Mouse (Mus musculus) cerebellum, postnatal 36 days (tissue): ENCODE measurements around the gene Abhd12.
"Not testable (repeated sequence)": the region's sequence is repeated elsewhere in the genome, so short reads cannot be mapped to it uniquely, and the experiment has no call there.

Experiments used
- DNase-seq, 2 experiments: peaks; one replicate each; pipeline ENCODE4 v3.0.0; 2021 to 2022; ENCODE audit warnings: mixed read lengths in 2 of 2

Abhd12 gene

DNA sequence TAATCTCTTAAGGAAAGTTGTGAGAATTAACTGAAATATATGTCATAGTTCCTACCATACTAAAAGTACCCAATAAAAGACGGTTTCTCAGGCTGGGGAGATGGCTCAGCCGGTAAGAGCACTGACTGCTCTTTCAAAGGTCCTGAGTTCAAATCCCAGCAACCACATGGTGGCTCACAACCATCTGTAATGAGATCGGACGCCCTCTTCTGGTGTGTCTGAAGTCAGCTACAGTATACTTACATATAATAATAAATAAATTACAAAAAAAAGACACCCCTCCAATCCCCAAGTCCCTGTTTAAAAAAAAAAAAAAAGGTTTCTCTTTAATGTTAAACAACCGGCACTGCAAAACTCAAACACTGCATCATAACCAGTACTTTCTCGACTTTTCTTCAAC lies 4.3 kb upstream of the Abhd12 start:
- DNase-seq, result not testable (repeated sequence)

DNA sequence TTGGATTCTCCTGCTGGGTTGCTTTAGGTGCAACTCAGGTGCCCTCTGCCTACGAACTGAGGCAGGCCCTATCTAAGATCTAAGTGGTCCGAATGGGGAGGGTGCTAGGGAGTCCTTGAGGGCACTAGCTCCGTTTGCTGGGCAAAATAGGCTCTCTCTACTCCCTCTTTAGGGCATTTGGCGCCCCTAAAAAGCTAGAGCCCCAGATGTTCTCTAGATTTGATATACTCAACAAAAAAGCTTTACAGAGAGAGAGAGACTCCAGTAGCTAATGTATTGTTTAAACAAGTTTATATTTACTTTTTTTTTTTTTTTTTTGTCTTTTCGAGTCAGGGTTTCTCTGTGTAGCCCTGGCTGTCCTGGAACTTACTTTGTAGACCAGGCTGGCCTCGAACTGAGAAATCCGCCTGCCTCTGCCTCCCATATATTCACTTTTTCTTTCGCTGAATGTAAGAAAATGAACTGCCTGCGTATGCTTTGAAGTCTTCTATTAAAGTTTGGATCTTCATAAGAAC lies 452 bp upstream of the Abhd12 start, which contains the start of gene Gins1:
TSS of gene Gins1 (plus strand) at position 465 of the 515 bp plus-strand sequence.
- DNase-seq, result no peak

DNA sequence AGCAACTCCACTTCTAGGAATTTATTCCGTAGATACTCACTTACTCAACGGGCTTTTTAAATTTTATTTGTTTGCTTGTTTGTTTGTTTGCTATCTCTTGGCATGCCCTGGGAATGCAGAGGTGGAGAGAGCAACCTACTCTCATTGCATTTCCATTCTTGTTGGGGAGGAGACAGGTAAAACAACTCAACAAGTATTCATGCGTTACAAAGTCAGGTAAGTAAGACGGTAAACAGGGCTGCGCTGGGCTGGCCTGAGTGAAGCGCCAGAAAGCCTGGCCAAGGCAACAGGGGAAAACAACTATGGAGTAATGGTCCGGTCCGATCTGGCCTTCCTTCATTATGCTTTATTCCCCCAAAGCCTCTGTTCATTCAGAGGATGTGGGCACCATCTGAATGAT lies 2.2 kb downstream of the Abhd12 start:
- DNase-seq, result no peak

DNA sequence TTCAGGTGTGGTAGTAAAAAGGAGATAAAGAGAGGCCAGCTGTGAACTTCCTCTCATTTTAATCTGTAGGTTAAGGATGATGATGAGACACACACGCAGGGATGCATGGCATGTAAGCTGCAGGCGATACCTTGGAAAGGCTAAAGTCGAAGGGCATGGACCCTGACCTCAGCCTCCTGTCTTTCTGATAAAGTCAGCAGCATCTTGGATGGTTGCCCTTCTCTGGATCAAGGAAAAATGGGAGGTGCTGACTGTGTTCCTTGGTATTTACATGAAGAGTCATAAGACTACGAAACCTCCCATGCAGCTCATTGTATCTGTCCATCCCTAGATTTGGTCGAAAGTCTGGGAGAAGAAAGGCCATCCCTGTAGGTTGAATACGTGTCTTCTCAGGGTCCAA lies 4.2 kb downstream of the Abhd12 start:
- no peak for DNase-seq

DNA sequence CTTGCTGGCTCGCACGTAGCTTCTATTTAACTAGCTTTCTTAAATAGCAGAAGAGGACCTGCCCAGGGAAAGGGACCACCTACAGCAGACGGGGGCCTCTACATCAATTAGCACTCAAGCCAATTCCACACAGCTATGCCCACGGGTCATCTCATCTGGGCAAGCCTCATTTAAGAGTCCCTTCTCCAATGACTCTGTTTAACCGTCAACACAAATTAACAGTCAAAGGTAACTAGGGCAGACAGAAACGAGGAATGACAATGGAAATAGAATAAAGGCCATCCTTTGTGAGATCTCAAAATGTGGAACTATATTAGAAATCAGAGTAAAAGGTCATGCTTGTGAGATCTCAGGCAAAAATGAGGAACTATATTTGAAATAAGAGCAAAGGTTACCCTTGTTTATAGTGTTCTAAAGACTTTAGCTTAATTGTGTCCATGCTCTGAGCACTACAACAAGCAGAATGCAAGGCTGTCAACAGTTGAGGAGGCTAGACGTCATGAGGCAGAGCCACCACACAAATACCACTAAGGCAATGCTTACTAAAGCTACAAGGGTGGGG lies 8.8 kb downstream of the Abhd12 start:
- no peak for DNase-seq

DNA sequence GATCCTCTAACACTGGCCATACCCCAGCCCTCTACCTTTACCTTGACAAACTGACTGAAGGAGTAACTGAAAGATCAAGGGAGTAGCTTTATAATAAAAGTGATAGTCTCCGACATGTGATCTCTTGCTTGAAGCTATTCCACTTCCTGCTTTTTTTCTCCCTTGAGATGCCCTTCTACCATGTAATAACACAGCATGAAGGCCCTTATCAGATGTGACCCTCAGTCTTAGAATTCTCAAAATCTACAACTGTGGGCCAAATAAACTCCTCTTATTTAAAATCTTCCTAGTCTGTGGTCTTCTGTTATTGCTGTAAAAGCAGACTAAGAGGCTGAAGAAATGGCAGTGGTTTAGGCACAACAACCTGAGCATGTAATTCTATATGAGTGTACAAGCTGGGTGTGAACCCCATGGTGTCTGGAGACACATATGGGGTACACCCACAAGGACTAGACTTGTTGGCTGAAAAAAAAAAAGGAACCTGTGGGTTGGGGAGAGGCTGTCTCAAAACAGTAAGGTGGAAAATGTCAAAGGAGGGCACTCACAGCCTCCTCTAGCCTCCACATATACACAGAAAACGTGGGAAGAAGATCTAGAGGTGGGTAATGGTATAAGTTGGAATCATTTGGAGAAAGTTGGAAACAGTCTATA lies 9.8 kb downstream of the Abhd12 start:
- no peak for DNase-seq

DNA sequence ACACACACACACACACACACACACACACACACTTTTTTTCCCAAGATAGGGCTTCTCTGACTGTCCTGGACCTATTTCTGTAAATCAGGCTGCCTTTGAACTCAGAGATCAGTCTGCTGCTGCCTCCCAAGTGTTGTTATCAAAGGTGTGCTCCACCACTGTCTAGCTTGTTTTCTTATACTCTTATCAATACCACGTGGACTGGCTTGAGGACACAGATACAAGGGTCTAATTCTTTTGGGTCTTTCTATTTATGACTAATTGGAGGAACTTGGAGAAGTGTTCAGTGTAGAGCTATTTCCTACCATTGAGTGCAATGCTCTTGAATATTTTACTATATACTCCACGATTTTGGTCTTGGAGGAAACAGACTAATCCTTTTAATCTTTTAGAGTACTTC lies 17.2 kb downstream of the Abhd12 start:
- DNase-seq, result no peak

DNA sequence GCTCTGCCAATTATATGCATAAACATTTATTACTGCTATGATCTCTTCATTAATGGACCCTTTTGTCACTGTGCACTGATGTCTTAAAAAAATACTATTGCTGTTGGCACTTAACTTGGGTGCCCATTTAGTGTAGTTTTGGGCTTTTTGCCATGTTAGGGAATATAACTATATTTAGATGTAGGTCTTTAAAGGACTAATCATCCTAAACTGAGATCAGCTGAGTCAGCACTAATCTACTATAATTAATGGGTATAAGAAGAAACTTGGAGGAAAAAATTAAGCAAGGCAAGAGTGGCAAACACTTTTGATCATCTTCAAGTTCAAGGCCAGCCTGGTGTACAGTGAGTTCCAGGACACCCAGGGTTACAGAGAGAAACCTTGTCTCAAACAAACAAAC lies 18.2 kb downstream of the Abhd12 start:
- DNase-seq, result no peak

DNA sequence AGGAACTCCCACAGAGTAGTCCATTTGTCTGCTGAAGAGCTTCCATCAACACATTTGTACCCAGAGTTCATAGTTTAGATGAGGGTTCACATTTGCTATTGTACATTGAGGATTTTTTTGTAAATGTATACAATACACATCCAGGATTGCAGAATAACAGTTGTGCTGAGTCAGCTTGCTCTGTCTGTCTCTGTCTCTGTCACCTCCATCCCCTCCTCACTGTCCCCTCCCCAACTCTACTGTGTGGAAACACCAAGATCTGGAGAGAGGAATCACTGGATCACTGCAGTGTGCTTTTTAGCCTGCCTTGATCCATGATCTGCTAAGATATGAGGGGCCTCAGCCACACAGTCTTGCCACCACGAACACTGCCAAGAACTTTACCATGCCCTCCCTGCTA lies 18.7 kb downstream of the Abhd12 start:
- DNase-seq, result no peak

DNA sequence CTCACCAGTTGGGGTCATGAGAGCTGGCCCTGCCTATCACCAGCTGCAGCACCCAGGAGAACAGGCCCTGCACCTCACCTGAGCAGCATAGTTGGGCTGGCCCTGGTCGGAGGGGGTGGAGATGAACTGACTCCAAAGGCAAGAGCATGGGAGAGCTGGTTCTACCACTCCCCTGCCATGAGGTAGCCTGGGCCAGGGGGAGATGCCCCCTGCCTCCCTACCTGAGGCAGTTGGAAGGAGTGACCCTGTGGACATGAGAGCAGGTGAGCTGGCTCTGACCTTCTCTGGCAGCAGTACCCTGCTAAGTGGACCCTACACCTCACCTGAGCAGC lies 19.8 kb downstream of the Abhd12 start:
- no peak for DNase-seq

DNA sequence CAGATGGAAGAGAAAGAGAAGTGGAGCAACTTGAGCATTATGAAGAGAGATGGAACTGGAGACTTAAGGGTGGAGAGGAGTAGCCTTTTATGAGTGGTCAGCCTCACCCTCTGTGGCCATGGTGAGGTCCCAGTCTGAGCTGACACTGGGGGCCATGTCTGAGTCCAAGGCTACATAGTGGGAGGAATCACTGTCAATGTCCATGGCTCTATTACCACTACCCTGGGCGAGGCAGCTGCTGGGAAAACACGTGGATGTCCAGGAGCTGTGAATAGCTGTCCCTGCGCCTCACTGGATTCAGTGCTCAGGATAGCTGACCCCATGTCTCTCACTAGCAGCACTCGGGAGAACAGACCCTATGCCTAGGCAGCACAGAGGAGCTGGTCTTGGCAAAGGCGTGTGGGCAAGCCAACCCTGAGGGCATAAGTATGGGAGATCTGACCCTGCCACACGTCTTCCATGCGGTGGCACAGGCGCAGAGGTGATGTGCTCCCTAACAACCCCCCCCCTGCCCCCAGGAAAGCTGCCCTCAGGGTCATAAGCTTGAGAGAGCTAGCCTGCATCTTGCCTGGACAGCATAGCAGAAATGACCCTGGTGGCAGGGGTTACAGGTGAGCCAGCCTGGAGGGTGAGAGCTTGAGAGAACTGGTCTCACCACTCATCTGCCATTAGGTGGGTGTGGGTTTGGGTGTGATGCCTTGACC lies 20.3 kb downstream of the Abhd12 start:
- no peak for DNase-seq

DNA sequence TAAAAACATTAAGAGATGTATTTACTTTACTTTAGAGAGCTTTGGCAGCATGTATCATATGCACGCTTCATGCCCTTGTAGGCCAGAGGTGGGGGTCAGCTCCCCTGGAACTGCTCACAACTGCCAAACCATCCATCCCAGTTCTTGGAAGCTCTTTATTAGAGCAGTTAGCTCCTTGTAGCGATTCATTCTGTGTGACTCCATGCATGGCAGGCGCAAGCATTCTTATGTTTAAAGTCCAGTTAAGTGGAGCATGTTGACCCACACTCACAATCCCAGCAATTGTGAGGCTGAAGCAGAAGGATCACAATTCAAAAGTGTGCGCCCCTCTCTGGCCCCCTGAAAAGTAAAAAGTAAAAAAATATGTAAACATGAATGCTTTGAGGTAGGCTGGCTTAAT lies 27.0 kb downstream of the Abhd12 start:
- DNase-seq, result no peak

DNA sequence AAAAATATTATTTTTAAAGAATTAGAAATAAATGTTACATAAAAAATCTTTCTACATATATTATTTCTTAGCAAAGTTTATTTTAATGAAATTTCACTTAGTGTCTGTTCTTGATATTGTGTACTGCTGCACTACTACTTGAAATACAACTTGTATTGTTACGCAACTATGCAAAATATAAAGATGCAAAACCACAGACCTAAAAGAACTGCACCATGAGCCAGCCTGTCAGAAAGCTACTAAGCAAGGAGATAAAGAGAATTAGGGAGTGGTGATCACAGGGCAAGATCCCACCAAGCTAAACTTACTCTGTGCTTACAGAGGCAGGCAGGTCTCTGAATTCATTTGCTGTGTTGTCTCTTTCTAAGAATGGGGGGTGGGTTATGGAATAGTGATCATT lies 29.3 kb downstream of the Abhd12 start:
- DNase-seq, result no peak

DNA sequence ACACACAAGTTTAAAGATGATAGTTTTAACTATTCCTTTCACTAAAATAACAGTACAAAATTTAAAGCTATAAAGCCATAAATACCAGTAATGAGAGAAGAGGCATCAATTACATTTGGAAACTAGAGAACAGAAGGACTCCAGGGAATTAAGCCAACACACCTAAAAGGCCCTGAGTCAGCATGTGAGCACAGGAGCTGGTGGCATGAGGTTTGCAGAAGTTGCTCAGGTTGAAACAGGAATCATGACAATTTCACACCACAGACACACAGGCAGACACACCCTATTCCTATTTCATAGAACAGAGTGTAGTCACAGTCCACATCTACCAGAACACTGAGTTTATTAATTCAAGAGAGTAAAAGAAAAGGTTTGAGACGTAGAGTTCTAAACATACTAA lies 30.0 kb downstream of the Abhd12 start:
- DNase-seq, result no peak

DNA sequence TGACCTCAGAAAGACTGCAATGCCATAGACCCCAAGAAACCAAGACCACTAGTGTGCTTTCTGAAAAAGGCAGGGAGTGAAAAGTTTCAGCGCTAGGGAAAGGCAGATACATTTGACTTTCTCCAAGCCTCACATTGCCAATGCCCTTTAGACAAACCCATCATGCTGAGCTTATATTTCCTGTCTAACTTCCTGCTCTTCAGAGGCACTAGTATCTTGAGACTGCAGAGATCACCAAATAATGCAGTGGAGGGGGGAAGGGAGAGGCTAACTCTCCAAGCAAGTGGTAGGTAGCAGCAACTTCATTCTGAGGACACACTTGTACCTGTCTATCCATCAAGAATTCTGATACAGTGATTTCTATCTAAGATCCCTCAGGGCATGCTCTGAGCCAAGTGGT lies 35.1 kb downstream of the Abhd12 start:
- no peak for DNase-seq

DNA sequence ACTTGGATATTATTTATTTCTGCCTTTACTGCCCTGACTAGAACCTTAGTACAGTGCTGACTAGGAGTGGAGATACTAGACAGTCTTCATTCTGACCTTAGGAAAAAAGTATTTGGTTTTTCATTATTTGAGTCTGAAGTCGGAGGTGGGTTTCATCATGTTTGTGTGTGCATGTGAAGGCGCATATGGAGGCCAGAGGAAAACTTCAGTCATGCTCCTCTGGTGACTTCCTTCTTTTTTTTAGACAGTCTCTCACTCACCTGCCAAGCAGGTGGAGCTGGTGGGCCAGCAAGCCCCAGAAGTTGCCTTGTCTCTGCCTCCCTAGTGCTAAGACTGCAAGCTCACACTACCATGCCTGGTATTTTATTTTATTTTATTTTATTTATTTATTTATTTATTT lies 37.5 kb downstream of the Abhd12 start:
- no peak for DNase-seq

DNA sequence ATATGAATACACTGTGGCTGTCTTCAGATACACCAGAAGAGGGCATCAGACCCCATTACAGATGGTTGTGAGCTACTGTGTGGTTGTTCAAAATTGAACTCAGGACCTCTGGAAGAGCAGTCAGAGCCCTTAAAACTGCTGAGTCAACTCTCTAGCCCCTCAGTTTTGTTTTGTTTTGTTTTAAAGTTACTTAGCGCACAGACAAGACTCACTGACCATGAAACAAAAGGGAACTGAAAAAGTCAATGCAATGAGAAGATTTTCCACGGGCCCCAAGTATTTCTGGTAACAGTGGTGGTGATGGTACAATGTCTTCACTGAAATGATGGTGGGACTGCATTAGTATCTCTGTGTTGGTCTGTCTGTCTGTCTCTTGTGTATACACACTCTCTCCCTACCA lies 43.4 kb downstream of the Abhd12 start:
- DNase-seq, result no peak

DNA sequence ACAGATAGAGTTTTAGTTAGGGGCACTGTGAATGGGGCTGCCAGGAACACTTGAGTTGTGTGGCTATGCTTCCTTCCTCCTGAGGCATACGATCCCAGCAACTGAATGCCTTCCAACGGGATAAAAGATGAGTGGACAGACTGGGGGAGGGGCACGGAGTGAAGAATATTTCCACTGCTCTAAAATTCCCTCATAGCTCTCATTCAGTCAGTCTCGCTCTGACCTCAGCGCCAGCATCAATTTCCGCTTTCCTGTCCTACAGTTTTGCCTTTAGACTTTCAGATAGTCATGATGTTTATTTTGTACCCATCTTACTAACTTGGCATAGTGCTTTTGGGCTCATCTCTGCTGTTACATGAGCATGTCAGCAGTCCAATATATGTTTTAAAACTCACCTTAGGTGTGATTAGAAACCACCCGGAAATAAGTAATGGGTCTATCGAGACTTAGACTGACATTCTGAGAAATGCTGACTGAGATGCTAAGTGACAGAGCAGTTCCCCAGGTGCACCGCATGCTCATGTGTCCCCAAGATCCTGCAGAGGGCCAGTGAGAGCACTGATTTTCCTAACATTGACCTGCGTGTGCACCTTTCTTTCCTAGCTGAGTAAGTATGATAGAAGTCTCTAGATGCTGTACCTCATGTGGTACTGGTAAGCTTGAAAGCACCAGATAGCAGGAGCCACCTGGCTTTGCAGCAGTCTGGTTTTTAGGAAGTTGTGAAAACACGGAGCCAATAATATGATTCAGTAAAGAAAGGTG lies 44.7 kb downstream of the Abhd12 start:
- DNase-seq, result no peak

DNA sequence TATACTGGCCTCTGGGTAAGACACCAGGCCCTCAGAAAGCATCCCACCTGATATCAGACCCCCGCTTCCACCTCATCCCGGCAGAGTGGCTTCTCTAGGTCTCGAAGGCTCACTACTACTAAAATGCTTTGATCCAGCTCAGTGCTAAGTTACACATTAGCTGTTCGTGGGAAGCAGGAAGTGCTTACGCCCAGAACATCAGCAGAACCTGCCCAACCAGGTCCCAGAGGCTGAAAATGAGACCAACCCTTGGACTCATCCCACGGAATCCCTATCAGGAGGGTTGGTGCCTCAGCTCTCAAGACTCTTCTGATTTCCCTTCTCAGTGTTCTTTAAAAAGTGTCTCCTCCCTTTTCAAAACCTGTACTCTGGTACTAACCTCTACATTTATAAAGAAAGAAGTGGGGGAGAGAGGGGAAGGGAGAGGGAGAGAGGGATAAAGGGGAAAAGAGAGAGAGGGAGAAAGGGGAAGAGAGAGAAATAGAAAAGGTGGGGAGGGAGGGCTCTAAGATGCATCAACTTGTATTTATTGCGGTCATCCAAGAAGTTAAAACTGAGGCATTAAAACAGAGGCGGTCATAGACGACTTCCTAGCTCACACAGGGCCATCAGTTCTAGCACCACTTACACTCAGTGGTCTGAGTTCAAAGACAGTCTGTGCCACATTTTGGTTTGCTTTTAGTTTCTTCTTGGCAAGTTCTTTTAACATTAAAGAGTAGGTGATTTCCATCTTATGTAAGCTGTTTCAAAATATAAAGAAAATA lies 45.6 kb downstream of the Abhd12 start:
- DNase-seq, result no peak

DNA sequence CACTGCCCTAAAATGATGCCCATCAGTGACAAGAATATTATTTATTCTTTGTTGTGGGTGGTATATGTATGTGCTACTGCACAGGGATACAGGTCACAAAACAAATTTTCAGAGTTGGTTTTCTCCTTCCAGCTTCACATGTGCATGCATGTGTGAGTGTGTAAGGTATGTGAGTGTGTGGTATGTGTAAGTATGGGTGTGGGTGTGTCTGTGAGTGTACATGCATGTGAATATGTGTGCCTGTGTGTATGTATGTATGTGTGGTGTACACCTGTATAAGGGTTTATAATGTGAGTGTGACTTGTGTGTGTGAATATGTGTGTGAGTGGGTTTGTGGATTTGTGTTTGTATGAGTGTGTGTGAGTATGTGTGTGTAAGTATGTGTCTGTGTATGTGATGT lies 49.4 kb downstream of the Abhd12 start:
- no peak for DNase-seq

DNA sequence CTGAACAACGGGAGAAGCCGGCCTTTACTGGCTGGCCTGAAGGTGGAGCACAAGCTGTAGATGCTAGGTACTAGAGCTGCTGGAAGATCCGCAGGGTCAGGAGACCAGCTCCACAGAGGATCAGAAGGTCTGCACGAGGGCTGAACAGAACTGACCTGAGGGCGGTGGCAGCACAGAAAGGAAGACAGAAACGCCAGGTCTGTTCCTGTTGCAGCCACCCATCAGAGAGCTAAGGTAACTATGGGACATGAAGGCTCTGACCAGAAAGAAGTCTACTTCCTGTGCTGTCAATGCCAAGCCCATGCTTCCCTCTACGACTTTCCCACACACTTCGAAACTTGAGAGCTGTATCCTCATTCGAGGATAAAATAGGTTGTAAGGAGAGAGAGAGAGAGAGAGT lies 53.3 kb downstream of the Abhd12 start:
- DNase-seq, result no peak

DNA sequence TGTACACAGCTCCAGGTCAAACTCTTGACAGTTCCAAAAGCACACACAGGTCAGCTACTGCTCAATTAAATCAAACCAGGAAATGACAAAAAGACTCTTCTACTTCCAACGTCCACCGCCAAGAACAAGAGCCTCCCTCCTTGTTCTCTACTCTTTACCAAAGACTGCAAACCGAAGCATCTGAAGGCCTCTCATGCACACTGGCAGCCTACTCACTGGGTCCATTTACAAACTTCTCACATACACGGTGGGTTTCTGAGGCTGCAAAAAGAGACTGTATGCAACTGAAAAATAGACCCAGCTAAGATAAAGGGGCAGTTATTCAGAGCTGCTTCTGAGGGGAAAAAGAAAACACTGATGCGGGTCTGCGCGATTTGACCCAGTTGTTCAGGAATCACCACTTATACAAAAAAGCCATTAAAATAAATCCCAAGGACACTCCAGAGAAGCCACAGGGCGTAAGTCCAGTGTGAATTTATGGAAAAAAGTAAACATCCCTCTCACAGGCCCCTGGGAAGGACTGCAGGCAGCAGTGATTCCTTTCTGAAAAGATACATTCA lies 57.0 kb downstream of the Abhd12 start:
- no peak for DNase-seq

DNA sequence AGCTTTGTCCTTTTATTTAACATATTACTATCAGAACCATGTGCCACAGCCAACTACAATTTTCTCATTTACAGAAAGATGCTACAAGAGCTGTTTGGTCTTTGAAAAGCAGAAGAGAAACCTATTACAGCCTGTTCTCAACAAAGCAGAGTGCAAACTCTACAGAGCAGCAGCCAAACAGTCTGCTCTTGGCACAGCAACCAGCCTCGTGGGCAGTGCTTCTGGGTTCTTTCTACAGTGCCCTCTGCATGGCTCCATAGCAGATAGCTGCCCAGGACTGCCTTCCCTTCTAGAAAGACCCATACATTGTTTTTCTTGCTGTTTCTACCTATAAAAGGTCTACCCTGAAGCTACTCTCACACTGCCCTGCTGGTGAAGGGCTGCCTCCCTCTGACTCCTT lies 59.7 kb downstream of the Abhd12 start:
- no peak for DNase-seq
